Mouse (Mus musculus): ENCODE data around the gene Rbbp8nl. TPM values are rescaled to one million over a fixed set of nuclear protein-coding genes. Genes with fewer than 3 reads are reported as not detected.

Gene Rbbp8nl
- total RNA-seq (2022), result not detected

GRCm38 (mm10) chr2:180289440-180290108, at the start of gene Rbbp8nl:
Gene Rbbp8nl, minus strand, starts transcription at chr2:180289879.
- no peak for DNase-seq (ENCODE audit: low spot score in 2 of 2)

- no peak for DNase-seq (ENCODE audit: low spot score in 2 of 2)
These were observed 44.9 kb upstream of the Rbbp8nl start, which contains the start of gene Gata5 for GRCm38 (mm10) chr2:180334551-180334986. Gene Gata5, minus strand, starts transcription at chr2:180334699.

GRCm38 (mm10) chr2:180333778-180334550, 44.3 kb upstream of the Rbbp8nl start:
- DNase-seq (ENCODE audit: low spot score in 2 of 2), result no peak

GRCm38 (mm10) chr2:180329466-180329865, 39.8 kb upstream of the Rbbp8nl start:
- no peak for DNase-seq (ENCODE audit: low spot score in 2 of 2)

- DNase-seq (ENCODE audit: low spot score in 2 of 2), result no peak
These were observed 33.1 kb upstream of the Rbbp8nl start for GRCm38 (mm10) chr2:180322674-180323355.

GRCm38 (mm10) chr2:180320216-180320615, 30.5 kb upstream of the Rbbp8nl start:
- DNase-seq (ENCODE audit: low spot score in 2 of 2), result no peak

GRCm38 (mm10) chr2:180317591-180317990, 27.9 kb upstream of the Rbbp8nl start:
- no peak for DNase-seq (ENCODE audit: low spot score in 2 of 2)

GRCm38 (mm10) chr2:180314292-180314691, 24.6 kb upstream of the Rbbp8nl start:
- no peak for DNase-seq (ENCODE audit: low spot score in 2 of 2)

- no peak for DNase-seq (ENCODE audit: low spot score in 2 of 2)
These were observed 21.5 kb upstream of the Rbbp8nl start for GRCm38 (mm10) chr2:180311147-180311546.

GRCm38 (mm10) chr2:180307680-180308079, 18.0 kb upstream of the Rbbp8nl start:
- DNase-seq (ENCODE audit: low spot score in 2 of 2), result no peak

- peak in 1 of 2 experiments; percentile 7 for DNase-seq (ENCODE audit: low spot score in 2 of 2)
These were observed 16.9 kb upstream of the Rbbp8nl start for GRCm38 (mm10) chr2:180306423-180307168.

- DNase-seq (ENCODE audit: low spot score in 2 of 2), result no peak
These were observed 16.3 kb upstream of the Rbbp8nl start for GRCm38 (mm10) chr2:180306009-180306408.

GRCm38 (mm10) chr2:180305490-180305889, 15.8 kb upstream of the Rbbp8nl start:
- DNase-seq (ENCODE audit: low spot score in 2 of 2), result no peak

- no peak for DNase-seq (ENCODE audit: low spot score in 2 of 2)
These were observed 14.9 kb upstream of the Rbbp8nl start for GRCm38 (mm10) chr2:180304554-180304953.

GRCm38 (mm10) chr2:180303468-180303867, 13.8 kb upstream of the Rbbp8nl start:
- DNase-seq (ENCODE audit: low spot score in 2 of 2), result no peak

GRCm38 (mm10) chr2:180302201-180302600, 12.5 kb upstream of the Rbbp8nl start:
- no peak for DNase-seq (ENCODE audit: low spot score in 2 of 2)

GRCm38 (mm10) chr2:180300771-180301170, 11.1 kb upstream of the Rbbp8nl start:
- DNase-seq (ENCODE audit: low spot score in 2 of 2), result no peak

GRCm38 (mm10) chr2:180300252-180300651, 10.6 kb upstream of the Rbbp8nl start:
- DNase-seq (ENCODE audit: low spot score in 2 of 2), result no peak

- DNase-seq (ENCODE audit: low spot score in 2 of 2), result no peak
These were observed 3.2 kb upstream of the Rbbp8nl start for GRCm38 (mm10) chr2:180292906-180293305.

- no peak for DNase-seq (ENCODE audit: low spot score in 2 of 2)
These were observed 2.3 kb upstream of the Rbbp8nl start for GRCm38 (mm10) chr2:180292026-180292425.

- no peak for DNase-seq (ENCODE audit: low spot score in 2 of 2)
These were observed 1.9 kb upstream of the Rbbp8nl start for GRCm38 (mm10) chr2:180291566-180291965.
